Mouse (Mus musculus) adrenal gland, postnatal 25 days (tissue): ENCODE measurements around the gene Afap1. TPM values are rescaled to one million over a fixed set of nuclear protein-coding genes. Genes with fewer than 3 reads are reported as not detected.

ENCODE experiments used
- DNase-seq: peaks from one replicate; pipeline ENCODE4 v3.0.0; 2021; ENCODE audit warnings: mixed read lengths
- total RNA-seq: library from RNA; stranded (reverse); gene quantifications from 2 replicates; pipeline ENCODE4 v1.2.3, GENCODE M21; 2021

The Afap1 gene
- total RNA-seq, 1 experiment from 2014 or later, result 22.6 TPM

DNA sequence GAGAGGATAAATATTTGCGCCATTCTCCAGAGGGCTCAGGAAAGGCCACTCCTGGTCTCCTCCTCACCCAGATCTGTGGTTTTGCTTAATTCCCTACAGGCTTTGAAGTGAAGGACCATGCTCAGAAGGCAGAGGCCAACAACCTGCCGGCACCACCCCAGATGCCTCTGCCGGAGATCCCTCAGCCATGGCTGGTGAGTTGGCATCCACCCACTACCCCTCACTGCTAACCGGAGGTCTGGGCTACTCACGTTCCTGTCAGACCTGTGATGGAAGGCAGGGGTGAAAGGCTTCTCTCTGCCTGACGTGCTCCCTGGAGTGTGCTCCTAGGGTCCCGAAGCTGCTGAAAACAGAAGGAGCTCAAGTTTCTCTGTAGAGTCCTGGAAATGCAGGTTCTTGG, 42.8 kb downstream of the Afap1 start:
- DNase-seq, result no peak

DNA sequence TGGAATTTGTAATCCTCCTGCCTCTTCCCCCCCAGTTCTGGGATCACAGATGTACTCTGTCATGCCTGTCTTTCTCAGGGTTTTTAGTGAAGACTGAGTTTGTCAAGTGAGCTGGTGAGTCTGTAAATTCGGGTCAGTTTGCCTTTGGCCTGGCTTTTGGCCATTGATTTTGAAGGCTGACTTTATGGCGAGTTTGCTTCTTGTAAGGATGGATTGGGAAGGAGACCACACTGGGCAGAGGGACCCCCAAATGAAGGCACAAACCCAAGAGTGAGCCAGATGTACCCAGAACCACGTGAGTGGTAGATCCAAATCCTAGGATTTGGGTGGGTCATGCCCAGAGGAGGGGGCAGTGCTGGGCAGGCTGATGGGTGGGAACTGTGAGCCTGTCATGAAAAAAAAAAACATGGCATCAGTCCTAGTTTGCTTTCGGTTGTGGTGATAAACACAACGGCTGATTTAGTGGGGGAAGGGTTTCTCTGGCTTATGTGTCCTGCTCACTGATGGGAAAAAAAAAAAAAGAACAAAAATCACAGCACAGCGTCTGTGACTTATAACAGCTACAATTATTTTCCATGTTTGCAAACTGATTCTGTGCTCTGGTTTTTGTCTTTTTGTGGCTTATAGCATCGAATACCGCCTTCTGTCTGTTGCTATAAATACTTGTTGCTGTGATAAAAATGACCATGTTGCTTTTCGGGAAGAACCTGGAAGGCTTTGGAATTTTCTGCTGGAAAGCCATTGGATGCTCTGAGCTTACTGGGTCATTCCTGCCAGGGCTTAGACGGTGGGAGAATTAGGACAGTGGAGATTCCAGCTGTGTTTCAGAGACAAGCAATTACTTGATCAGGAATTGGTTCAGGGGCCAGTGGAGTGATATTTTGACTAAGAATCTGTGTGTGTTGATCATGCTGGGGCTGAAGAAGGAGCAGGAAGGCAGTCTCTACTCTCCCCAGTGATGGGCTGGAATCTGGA, 45.4 kb downstream of the Afap1 start:
- no peak for DNase-seq

DNA sequence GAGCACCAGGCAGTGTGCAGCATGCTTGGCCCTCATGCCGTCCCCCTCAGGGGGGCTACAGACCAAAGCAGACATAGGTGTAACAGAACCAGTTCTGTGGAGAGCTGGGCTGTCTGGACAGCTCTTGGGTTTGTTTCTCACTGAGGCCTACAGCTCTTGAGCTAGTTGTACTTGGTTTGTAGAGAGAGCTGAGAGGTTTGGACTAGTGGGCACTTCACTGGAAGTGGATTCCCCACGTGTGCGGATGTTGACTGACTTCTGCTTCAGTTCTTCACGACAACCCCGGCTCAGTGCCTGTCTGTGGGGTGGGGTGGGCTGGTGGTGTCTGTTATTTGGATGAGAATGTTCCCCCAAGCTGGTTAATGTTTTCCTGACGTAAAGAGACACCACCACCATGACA, 46.8 kb downstream of the Afap1 start:
- DNase-seq, result no peak

DNA sequence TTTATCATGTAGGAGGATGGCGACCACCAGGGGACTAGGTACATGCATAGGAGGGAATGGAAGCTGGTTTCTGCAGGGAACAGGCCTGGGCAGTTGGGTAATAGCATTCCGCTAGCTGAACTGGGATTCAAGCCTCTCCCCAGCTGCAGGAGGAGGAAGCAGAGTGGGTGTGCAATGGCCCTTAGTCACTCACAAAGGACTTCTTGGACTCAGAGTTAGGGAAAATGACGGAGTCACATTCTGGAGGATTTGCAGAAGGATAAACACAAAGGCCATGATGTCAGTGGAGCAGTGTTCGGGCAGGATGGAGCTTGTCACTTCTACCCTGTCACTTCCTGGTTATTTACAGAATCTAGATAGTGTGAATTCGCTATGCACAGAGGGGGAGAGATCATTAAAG, 50.4 kb downstream of the Afap1 start:
- no peak for DNase-seq

DNA sequence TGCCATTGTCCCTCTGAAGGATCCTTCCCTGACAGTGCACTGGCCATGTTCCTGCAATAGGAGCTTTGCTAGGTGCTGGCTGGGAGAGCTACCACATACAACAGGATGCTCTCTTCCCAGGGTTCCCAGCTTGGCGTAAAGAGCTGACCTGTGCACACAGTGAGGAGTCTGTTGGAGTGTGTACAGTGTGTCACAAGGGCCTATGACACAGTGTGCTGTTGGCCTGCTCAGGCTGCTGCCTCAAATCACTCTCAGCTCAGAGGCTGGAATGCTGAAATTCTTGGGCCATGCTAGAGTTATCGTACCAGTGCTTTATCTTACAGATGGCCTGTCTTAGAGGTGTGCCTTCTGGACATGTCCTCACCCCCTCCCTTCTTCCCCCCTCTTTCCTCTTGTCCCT, 53.7 kb downstream of the Afap1 start:
- no peak for DNase-seq

- no peak for DNase-seq
Measured at GRCm38 (mm10) chr5:35947427-35947826, 54.3 kb downstream of the Afap1 start.

DNA sequence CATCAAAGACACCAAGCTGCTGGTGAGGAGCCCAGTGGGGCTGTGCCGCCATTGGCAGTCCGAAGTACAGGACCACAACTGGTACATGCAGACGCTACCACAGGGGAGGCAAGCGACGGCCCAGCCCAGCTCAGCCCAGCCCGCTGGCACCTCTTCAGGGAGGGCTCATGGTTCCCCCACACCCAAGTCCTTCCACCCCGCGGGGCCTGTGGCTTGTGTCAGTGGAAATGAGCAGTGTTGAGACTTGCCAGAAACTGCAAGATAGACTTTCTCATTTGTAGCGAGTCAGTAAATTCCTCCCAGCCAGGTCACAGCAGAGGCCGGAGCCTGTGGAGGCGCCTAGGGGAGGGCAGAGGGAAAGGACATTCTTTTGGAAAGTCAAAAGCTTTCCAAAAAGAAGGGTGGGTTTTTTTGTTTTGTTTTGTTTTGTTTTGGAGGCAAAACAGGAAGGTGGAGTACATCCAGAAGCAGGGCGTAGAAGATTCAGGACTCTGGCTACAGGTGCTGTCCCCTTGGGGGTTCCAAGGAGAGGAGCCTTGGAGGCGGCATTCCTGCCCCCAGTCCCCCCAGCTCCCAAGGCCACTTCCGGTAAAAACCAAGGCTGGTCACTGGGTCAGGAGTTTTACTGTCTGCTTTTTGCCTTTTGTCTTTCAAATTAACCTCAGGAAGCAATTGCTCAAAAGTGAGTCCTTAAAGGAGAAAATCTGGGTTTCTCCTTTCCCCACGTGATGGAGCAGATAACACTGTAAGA, 55.3 kb downstream of the Afap1 start:
- DNase-seq, result no peak

GRCm38 (mm10) chr5:35949061-35949460, 55.9 kb downstream of the Afap1 start:
- DNase-seq, result no peak

- no peak for DNase-seq
Measured at GRCm38 (mm10) chr5:35950504-35950903, 57.4 kb downstream of the Afap1 start.

GRCm38 (mm10) chr5:35954055-35954718, 61.1 kb downstream of the Afap1 start:
- no peak for DNase-seq

- no peak for DNase-seq
Measured at GRCm38 (mm10) chr5:35956268-35956667, 63.1 kb downstream of the Afap1 start.

- no peak for DNase-seq
Measured at GRCm38 (mm10) chr5:35958681-35959080, 65.6 kb downstream of the Afap1 start.

GRCm38 (mm10) chr5:35960168-35960567, 67.0 kb downstream of the Afap1 start:
- no peak for DNase-seq

DNA sequence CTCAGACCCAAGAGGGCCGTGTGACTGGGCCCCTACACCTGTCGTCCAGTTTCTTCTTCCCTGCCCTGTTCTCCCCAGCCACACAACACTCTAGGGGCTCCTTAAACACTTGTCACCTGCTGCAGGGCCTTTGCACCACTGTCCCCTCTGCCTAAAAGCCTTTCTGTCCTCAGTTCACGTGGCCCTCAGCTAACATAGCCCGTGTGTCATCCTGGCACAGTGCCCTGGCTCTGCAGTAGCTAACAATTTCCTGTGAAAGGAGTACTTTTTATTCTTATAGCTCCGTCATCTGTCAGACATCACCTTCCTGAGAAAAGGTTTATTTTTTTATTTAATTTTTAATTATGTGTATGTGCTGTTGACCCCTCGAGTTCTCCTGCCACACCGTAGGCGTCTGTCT, 68.2 kb downstream of the Afap1 start:
- peak; percentile 71 for DNase-seq

GRCm38 (mm10) chr5:35963635-35964034, 70.5 kb downstream of the Afap1 start:
- DNase-seq, result no peak

- no peak for DNase-seq
Measured at GRCm38 (mm10) chr5:35965036-35965435, 71.9 kb downstream of the Afap1 start.

DNA sequence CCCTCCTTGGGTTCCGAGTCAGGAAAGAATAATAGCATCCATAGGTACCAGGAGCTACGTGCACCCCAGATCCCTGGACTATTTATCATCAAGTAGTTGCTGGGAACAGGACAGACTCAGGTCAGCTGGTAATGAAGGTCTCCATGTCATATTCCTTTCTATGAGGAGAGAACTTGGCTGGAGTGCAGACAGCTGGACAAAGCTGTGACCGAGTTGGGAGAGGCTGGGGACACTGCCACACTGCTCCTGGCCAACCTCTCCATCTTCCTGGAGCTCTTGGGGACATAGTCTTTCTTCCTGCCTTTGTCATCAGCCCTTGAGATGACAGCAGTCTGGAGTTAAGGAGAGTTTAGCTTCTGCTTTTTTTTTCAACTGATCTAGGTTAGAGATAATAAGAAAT, 76.7 kb downstream of the Afap1 start:
- DNase-seq, result no peak

DNA sequence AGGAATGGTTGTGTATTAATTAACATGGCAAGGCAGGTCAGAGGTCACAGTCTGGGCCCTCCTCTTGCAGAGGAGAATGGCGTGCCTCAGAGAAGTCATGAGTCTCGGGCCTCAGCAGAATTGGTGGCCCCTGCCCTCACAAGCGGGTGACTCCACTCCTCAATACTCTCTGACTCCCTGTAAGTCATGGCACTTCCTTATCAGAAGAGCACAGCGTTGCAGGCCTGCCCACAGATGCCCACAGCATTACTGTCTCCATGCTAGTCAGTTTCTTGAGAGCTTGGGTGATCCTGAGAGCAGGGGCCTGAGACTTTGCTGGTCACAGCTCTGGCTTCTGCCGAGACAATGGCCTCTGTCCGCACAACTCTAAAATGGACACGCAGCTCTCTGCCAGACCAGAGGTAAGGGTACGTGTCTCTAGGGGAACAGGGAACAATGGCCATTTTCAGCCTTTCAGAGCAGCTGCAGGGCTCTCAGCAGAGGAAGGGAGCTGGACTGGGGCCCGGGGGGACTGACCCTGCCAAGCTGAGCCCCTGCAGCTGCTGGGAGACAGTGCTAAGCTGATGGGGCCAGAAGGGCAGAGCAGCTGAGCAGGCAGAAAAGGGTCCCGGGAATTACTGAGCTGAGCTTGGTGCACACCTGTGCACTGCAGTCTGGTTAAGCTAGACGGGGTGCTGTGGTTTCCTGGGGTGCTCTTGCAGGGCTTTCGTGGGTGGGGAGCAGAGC, 77.4 kb downstream of the Afap1 start:
- DNase-seq, result no peak

GRCm38 (mm10) chr5:35971841-35972578, 78.9 kb downstream of the Afap1 start:
- DNase-seq, result peak; percentile 81

- DNase-seq, result no peak
Measured at GRCm38 (mm10) chr5:35972739-35973138, 79.6 kb downstream of the Afap1 start.

DNA sequence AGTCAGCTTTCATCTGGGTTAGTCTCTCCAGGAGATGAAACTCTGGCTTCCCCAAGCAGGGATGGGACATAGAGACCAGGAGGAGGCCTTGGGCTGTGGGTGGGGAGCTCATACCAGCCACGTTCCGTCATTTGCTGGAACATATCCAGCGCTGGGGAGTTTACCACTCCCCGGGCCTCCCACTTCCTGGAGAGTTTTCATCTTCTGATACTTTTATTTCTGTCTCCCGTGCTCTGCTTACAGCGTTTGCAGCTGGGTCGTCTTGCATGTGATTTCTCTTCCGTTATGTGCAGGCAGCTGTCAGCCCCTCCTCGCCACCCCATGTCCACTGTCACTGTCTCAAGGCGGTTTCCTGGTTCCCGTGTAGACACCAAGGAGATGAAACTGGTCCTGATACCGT, 80.7 kb downstream of the Afap1 start:
- DNase-seq, result peak; percentile 78
